Mouse (Mus musculus): Measurements from ENCODE around the gene Rnf224. TPM values are rescaled to one million over a fixed set of nuclear protein-coding genes. Genes with fewer than 3 reads are reported as not detected.

Gene Rnf224
- polyA plus RNA-seq, 1 experiment from 2014 or later = not detected

- Histone ChIP-seq H3K4me2 (replicated peaks) (peak within 1 kb of the TSS; percentile 90), H3K9ac (peak within 1 kb of the TSS; percentile 95), H3K4me1 (replicated peaks; ENCODE audit: control insufficient read depth, insufficient read depth, low read length) (peaks cover 17% of the 10 kb centered on the region), H3K36me3 (replicated peaks; ENCODE audit: control insufficient read depth, insufficient read depth) (peaks cover 21% of the 10 kb centered on the region), H3K9me3 (ENCODE audit: control insufficient read depth, low read length) (no peaks in the 10 kb centered on the region), H3K27me3 (ENCODE audit: control insufficient read depth, insufficient read depth, low read length) (no peaks in the 10 kb centered on the region), H3K27ac (peak within 1 kb of the TSS; percentile 93), H3K4me3 (replicated peaks; ENCODE audit: low read length) (peak within 1 kb of the TSS; percentile 97)
- peak; percentile 89 for ATAC-seq (ENCODE audit: low FRiP score)
- peak; percentile 83 for DNase-seq (ENCODE audit: low spot score)
- 0% methylated on average over 44 of the region's 44 CpGs for WGBS
Measured at GRCm38 (mm10) chr2:25211121-25211670, 25.4 kb downstream of the Rnf224 start, which contains the start of gene Nelfb. Nelfb (minus strand) TSS chr2:25211489.

- Histone ChIP-seq H3K9ac (peak overlapping the region; percentile 95), H3K36me3 (replicated peaks; ENCODE audit: control insufficient read depth, insufficient read depth) (peaks cover 26% of the 10 kb centered on the region), H3K27me3 (ENCODE audit: control insufficient read depth, insufficient read depth, low read length) (no peaks in the 10 kb centered on the region), H3K27ac (peak overlapping the region; percentile 93), H3K4me1 (replicated peaks; ENCODE audit: control insufficient read depth, insufficient read depth, low read length) (peaks cover 17% of the 10 kb centered on the region), H3K9me3 (ENCODE audit: control insufficient read depth, low read length) (no peaks in the 10 kb centered on the region), H3K4me3 (replicated peaks; ENCODE audit: low read length) (peak overlapping the region; percentile 97), H3K4me2 (replicated peaks) (peak overlapping the region; percentile 90)
- ATAC-seq (ENCODE audit: low FRiP score) (no peak; the same call in 1 of the 2 replicates), DNase-seq (ENCODE audit: low spot score) (no peak)
- WGBS = under 1% methylated on average over 24 of the region's 24 CpGs
Measured at GRCm38 (mm10) chr2:25210686-25211085, 25.9 kb downstream of the Rnf224 start.

GRCm38 (mm10) chr2:25207593-25207992, 29.0 kb downstream of the Rnf224 start:
- no peak overlapping the region for H3K27ac ChIP-seq
- ATAC-seq (ENCODE audit: low FRiP score) = no peak
- H3K36me3 ChIP-seq (replicated peaks; ENCODE audit: control insufficient read depth, insufficient read depth) = peaks cover 57% of the 10 kb centered on the region
- no peak for DNase-seq (ENCODE audit: low spot score)
- WGBS = 83% methylated on average over 1 of the region's 1 CpGs
- H3K4me1 ChIP-seq (replicated peaks; ENCODE audit: control insufficient read depth, insufficient read depth, low read length) = peaks cover 17% of the 10 kb centered on the region
- no peak overlapping the region for H3K4me2 ChIP-seq (replicated peaks)
- H3K27me3 ChIP-seq (ENCODE audit: control insufficient read depth, insufficient read depth, low read length) = no peaks in the 10 kb centered on the region
- H3K9ac ChIP-seq = no peak overlapping the region
- no peak overlapping the region for H3K4me3 ChIP-seq (replicated peaks; ENCODE audit: low read length)
- H3K9me3 ChIP-seq (ENCODE audit: control insufficient read depth, low read length) = no peaks in the 10 kb centered on the region

GRCm38 (mm10) chr2:25203631-25204214, 32.9 kb downstream of the Rnf224 start:
- Histone ChIP-seq H3K9me3 (ENCODE audit: control insufficient read depth, low read length) (no peaks in the 10 kb centered on the region), H3K4me3 (replicated peaks; ENCODE audit: low read length) (no peak overlapping the region), H3K4me2 (replicated peaks) (no peak overlapping the region), H3K4me1 (replicated peaks; ENCODE audit: control insufficient read depth, insufficient read depth, low read length) (peaks cover 2% of the 10 kb centered on the region; the same call in 1 of the 2 replicates), H3K27ac (no peak overlapping the region), H3K9ac (no peak overlapping the region), H3K27me3 (ENCODE audit: control insufficient read depth, insufficient read depth, low read length) (no peaks in the 10 kb centered on the region), H3K36me3 (replicated peaks; ENCODE audit: control insufficient read depth, insufficient read depth) (peaks cover 89% of the 10 kb centered on the region)
- ATAC-seq (ENCODE audit: low FRiP score) (no peak), DNase-seq (ENCODE audit: low spot score) (no peak)
- 62% methylated on average over 4 of the region's 4 CpGs for WGBS

- ATAC-seq (ENCODE audit: low FRiP score) (no peak), DNase-seq (ENCODE audit: low spot score) (no peak)
- peaks cover 78% of the 10 kb centered on the region for H3K36me3 ChIP-seq (replicated peaks; ENCODE audit: control insufficient read depth, insufficient read depth)
- H3K9me3 ChIP-seq (ENCODE audit: control insufficient read depth, low read length) = no peaks in the 10 kb centered on the region
- no peak overlapping the region for H3K4me2 ChIP-seq (replicated peaks)
- H3K9ac ChIP-seq = no peak overlapping the region
- WGBS = 100% methylated on average over 2 of the region's 2 CpGs
- peaks cover 12% of the 10 kb centered on the region for H3K27me3 ChIP-seq (ENCODE audit: control insufficient read depth, insufficient read depth, low read length)
- no peaks in the 10 kb centered on the region for H3K4me1 ChIP-seq (replicated peaks; ENCODE audit: control insufficient read depth, insufficient read depth, low read length)
- no peak overlapping the region for H3K4me3 ChIP-seq (replicated peaks; ENCODE audit: low read length)
- H3K27ac ChIP-seq = no peak overlapping the region
Measured at GRCm38 (mm10) chr2:25200631-25201030, 36.0 kb downstream of the Rnf224 start.

GRCm38 (mm10) chr2:25197946-25198345, 38.6 kb downstream of the Rnf224 start:
- peaks cover 25% of the 10 kb centered on the region for H3K27me3 ChIP-seq (ENCODE audit: control insufficient read depth, insufficient read depth, low read length)
- H3K36me3 ChIP-seq (replicated peaks; ENCODE audit: control insufficient read depth, insufficient read depth) = peaks cover 51% of the 10 kb centered on the region
- H3K27ac ChIP-seq = no peak overlapping the region
- H3K4me1 ChIP-seq (replicated peaks; ENCODE audit: control insufficient read depth, insufficient read depth, low read length) = no peaks in the 10 kb centered on the region
- DNase-seq (ENCODE audit: low spot score) = no peak
- H3K9me3 ChIP-seq (ENCODE audit: control insufficient read depth, low read length) = no peaks in the 10 kb centered on the region
- H3K4me2 ChIP-seq (replicated peaks) = no peak overlapping the region
- ATAC-seq (ENCODE audit: low FRiP score) = no peak
- H3K9ac ChIP-seq = no peak overlapping the region
- no peak overlapping the region for H3K4me3 ChIP-seq (replicated peaks; ENCODE audit: low read length)

- no peak for ATAC-seq (ENCODE audit: low FRiP score)
- DNase-seq (ENCODE audit: low spot score) = no peak
- Histone ChIP-seq H3K9me3 (ENCODE audit: control insufficient read depth, low read length) (no peaks in the 10 kb centered on the region), H3K4me2 (replicated peaks) (0 out of 2 replicates have a peak overlapping the region, but pooled peaks have one; percentile 4), H3K4me3 (replicated peaks; ENCODE audit: low read length) (no peak overlapping the region), H3K36me3 (replicated peaks; ENCODE audit: control insufficient read depth, insufficient read depth) (peaks cover 43% of the 10 kb centered on the region), H3K27me3 (ENCODE audit: control insufficient read depth, insufficient read depth, low read length) (peaks cover 25% of the 10 kb centered on the region), H3K4me1 (replicated peaks; ENCODE audit: control insufficient read depth, insufficient read depth, low read length) (no peaks in the 10 kb centered on the region), H3K27ac (no peak overlapping the region), H3K9ac (no peak overlapping the region)
- 30% methylated on average over 2 of the region's 2 CpGs for WGBS
Measured at GRCm38 (mm10) chr2:25197191-25197590, 39.4 kb downstream of the Rnf224 start.

- H3K4me2 ChIP-seq (replicated peaks) = peak within 1 kb of the TSS; percentile 25
- peaks cover 35% of the 10 kb centered on the region for H3K36me3 ChIP-seq (replicated peaks; ENCODE audit: control insufficient read depth, insufficient read depth)
Measured at GRCm38 (mm10) chr2:25196172-25196954, 40.2 kb downstream of the Rnf224 start, which contains the start of gene Tor4a. Tor4a (minus strand) TSS chr2:25196886.

More at GRCm38 (mm10) chr2:25196172-25196954, 40.2 kb downstream of the Rnf224 start, which contains the start of gene Tor4a:
- DNase-seq (ENCODE audit: low spot score) (no peak), ATAC-seq (ENCODE audit: low FRiP score) (no peak)
- Histone ChIP-seq H3K4me3 (replicated peaks; ENCODE audit: low read length) (no peak within 1 kb of the TSS; the same call in 1 of the 2 replicates), H3K27ac (no peak within 1 kb of the TSS), H3K9ac (no peak within 1 kb of the TSS), H3K4me1 (replicated peaks; ENCODE audit: control insufficient read depth, insufficient read depth, low read length) (no peaks in the 10 kb centered on the region), H3K9me3 (ENCODE audit: control insufficient read depth, low read length) (no peaks in the 10 kb centered on the region), H3K27me3 (ENCODE audit: control insufficient read depth, insufficient read depth, low read length) (peaks cover 25% of the 10 kb centered on the region)
- 18% methylated on average over 8 of the region's 8 CpGs for WGBS

All from hindbrain, embryonic 14.5 days (tissue).